Mouse (Mus musculus) G1E (cell line): ENCODE measurements around the gene Txnrd1. TPM values are rescaled to one million over a fixed set of nuclear protein-coding genes. Genes with fewer than 3 reads are reported as not detected.

ENCODE experiments used
- ATAC-seq: 2 replicates; pipeline ENCODE4 v1.8.0; 2016; ENCODE audit warnings: mild to moderate bottlenecking; ENCODE audit not compliant: insufficient number of reproducible peaks, poor library complexity, low FRiP score, severe bottlenecking; ENCODE audit errors: extremely low read depth
- DNase-seq: peaks from one replicate; pipeline ENCODE4 v3.0.0; 2012; ENCODE audit warnings: low spot score
- H3K27me3 ChIP-seq: 2 replicates; pipeline ENCODE4 v1.6.1; 2012; ENCODE audit warnings: mild to moderate bottlenecking, low read length, inconsistent platforms; ENCODE audit not compliant: insufficient read depth
- H3K36me3 ChIP-seq: replicated peaks from 2 replicates; pipeline ENCODE3; 2012; ENCODE audit warnings: mild to moderate bottlenecking, inconsistent platforms
- H3K4me1 ChIP-seq: 2 replicates; pipeline ENCODE4 v1.6.1; 2012; ENCODE audit warnings: low read depth, low read length, inconsistent platforms, mixed read lengths; ENCODE audit not compliant: insufficient read depth
- H3K4me3 ChIP-seq: 2 replicates; pipeline ENCODE4 v1.5.1; 2012; ENCODE audit warnings: low read depth, mild to moderate bottlenecking, inconsistent platforms, low read length, moderate library complexity, mixed read lengths
- H3K9me3 ChIP-seq: replicated peaks from 2 replicates; pipeline ENCODE4 v1.6.1; 2012; ENCODE audit warnings: inconsistent platforms
- CTCF ChIP-seq: IDR thresholded peaks from 2 replicates; pipeline ENCODE4 v1.5.1; 2012; ENCODE audit warnings: low read depth, low read length, inconsistent platforms, mixed read lengths
- GATA1 ChIP-seq: IDR thresholded peaks from 2 replicates; pipeline ENCODE4 v1.6.1; 2012; ENCODE audit warnings: borderline replicate concordance, low read length, inconsistent platforms, mixed read lengths
- GATA2 ChIP-seq: IDR thresholded peaks from 2 replicates; pipeline ENCODE4 v1.6.1; 2012; ENCODE audit warnings: low read depth, low read length, inconsistent platforms, borderline replicate concordance
- POLR2AphosphoS5 ChIP-seq: IDR thresholded peaks from 2 replicates; pipeline ENCODE4 v1.6.1; 2012; ENCODE audit warnings: low read depth, low read length, inconsistent platforms; ENCODE audit not compliant: insufficient replicate concordance
- TAL1 ChIP-seq: conservative IDR thresholded peaks from 2 replicates; pipeline ENCODE4 v1.6.1; 2012; ENCODE audit warnings: low read depth, low read length, inconsistent platforms, mixed read lengths
- polyA plus RNA-seq: library from polyadenylated mRNA; stranded (reverse); fragments of >175 nt; gene quantifications from 2 replicates; pipeline ENCODE4 v1.2.3, GENCODE M21; 2012
- total RNA-seq, 2 experiments: library from RNA; stranded (forward) in 1 of 2; stranded (reverse) in 1 of 2; fragments of 200-1000 nt in 1 of 2; fragments of >200 nt in 1 of 2; fragmentation: Nextera tagmentation in 1 of 2; gene quantifications; 2 replicates each; pipeline ENCODE4 v1.2.3; 2014 to 2017

Gene Txnrd1
- total and polyA plus RNA-seq, 3 experiments, result 73.1 to 88.7 (median 83.9) TPM

DNA sequence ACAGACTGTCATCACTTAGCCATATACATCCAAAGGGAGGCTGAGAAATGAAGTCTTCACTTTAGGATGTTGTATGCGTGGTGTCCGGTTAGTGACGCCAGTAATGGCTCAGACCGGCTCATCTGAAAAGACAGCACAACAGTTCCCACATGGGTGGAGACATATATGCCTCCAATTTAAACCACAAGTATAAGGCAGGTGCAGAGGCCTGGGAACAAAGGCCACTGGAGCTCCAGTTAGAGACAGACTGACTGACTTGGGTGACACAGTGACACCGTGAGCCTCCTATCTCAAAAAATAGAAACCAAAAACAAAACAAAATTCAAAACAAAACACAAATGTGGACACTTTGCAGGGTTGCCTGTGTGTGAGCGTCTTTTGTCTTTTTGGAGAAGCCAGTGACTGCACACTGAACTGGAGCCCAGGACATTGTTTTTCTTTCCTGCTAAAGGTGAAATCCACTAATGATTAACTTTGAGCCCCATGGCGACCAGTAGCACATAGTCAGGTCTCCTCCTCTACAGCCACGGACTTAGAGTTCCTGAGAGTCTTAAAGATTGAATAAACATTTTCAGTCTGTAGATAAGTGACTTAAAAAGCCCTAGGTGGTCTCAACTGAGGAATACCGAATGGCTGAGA is 14.2 kb downstream of the Txnrd1 start:
- H3K4me1 ChIP-seq, result no peaks in the 10 kb centered on the region
- ATAC-seq (no peak), DNase-seq (no peak)
- peaks cover 42% of the 10 kb centered on the region for H3K27me3 ChIP-seq
- no peaks in the 10 kb centered on the region for H3K9me3 ChIP-seq
- TF ChIP-seq POLR2AphosphoS5, result no peak
- no peak overlapping the region for H3K4me3 ChIP-seq
- no peaks in the 10 kb centered on the region for H3K36me3 ChIP-seq

DNA sequence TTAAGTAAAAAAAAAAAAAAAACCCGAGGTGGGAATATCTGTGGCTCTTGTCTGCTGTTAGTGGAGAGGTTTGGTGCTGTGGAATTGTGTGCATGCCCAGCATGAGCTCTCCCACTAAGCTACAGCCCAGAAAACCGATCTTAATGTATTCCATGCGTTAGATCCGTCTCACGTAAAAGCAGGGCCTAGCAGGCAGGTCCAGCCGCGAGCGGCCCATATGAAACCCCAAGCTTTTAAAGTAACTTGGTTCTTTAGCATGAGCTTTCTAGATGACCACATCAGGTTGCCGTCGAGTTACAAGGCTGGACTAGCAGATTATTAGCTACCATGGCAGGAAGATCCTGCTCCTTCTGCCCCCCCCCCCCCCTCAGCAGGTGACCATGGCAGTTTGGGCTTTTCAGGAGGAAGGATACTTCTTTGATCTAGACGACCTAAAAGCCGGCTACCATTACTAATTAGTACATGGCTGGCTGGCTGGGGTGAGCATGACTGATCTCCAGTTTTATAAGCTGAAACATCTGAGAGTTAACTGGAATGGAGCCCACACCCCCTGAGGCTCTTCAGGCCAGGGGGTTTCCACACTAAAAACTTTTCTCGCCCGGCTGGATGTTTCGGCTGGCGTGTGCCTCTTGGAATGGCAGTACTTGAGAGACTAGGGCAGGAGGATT is 16.1 kb downstream of the Txnrd1 start:
- Histone ChIP-seq H3K9me3 (no peaks in the 10 kb centered on the region), H3K27me3 (peaks cover 40% of the 10 kb centered on the region), H3K4me3 (no peak overlapping the region), H3K36me3 (no peaks in the 10 kb centered on the region), H3K4me1 (no peaks in the 10 kb centered on the region)
- ATAC-seq (no peak), DNase-seq (no peak)
- no peak for TF ChIP-seq POLR2AphosphoS5
- no peak for TF ChIP-seq GATA2
- no peak for TF ChIP-seq GATA1
- TF ChIP-seq CTCF, result no peak
- no peak for TF ChIP-seq TAL1

DNA sequence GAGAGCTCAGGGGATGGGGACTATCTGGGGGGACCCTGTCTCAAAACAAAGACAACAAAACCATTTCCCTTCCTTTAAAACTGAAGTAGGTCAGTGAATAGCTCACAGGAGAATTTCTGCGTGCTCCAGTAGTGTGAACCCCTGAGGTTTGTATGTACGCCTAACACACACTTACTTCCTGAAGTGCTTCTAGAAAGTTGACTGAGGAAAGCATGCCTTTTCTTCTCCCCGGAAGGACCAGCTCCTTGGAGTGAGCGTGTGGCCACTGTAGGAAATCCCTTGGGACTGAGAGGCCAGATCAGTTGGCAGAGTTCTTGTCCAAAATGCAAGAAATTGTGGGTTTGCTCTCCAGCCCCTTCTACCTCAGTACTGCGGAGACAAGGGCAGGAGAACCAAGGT is 16.6 kb downstream of the Txnrd1 start:
- Histone ChIP-seq H3K4me1 (no peaks in the 10 kb centered on the region), H3K4me3 (no peak overlapping the region), H3K27me3 (peaks cover 40% of the 10 kb centered on the region), H3K36me3 (no peaks in the 10 kb centered on the region), H3K9me3 (no peaks in the 10 kb centered on the region)
- DNase-seq, result no peak
- TF ChIP-seq POLR2AphosphoS5 (no peak), TAL1 (no peak), GATA2 (no peak), CTCF (no peak), GATA1 (no peak)
- ATAC-seq, result no peak

DNA sequence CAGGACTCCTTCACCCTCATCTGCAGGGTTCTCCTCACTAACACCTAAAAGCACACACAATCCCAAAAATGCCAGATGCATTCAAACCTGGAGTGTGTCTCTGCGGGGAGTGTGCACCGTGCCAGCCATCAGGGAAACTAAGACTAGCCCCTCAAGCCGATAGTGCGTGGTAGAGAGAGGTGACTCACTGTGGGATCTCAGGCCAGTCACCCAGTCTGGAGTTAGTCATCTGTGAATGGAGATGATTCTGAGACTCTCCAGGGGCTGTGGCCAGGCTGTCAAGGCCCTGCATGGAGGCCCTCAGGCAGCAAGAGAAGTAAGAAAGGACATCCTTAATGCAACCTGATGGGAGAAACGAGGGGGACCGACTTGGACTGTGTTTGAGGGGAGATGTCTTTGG is 18.0 kb downstream of the Txnrd1 start:
- no peak for TF ChIP-seq CTCF
- no peak for TF ChIP-seq GATA2
- TF ChIP-seq GATA1, result no peak
- no peak for TF ChIP-seq POLR2AphosphoS5
- TF ChIP-seq TAL1, result no peak
- no peaks in the 10 kb centered on the region for H3K9me3 ChIP-seq
- 0 out of 2 replicates have a peak, but pooled peaks cover 5% of the 10 kb centered on the region for H3K4me1 ChIP-seq
- no peak for DNase-seq
- peaks cover 38% of the 10 kb centered on the region for H3K27me3 ChIP-seq
- H3K4me3 ChIP-seq, result no peak overlapping the region
- H3K36me3 ChIP-seq, result no peaks in the 10 kb centered on the region
- no peak for ATAC-seq

DNA sequence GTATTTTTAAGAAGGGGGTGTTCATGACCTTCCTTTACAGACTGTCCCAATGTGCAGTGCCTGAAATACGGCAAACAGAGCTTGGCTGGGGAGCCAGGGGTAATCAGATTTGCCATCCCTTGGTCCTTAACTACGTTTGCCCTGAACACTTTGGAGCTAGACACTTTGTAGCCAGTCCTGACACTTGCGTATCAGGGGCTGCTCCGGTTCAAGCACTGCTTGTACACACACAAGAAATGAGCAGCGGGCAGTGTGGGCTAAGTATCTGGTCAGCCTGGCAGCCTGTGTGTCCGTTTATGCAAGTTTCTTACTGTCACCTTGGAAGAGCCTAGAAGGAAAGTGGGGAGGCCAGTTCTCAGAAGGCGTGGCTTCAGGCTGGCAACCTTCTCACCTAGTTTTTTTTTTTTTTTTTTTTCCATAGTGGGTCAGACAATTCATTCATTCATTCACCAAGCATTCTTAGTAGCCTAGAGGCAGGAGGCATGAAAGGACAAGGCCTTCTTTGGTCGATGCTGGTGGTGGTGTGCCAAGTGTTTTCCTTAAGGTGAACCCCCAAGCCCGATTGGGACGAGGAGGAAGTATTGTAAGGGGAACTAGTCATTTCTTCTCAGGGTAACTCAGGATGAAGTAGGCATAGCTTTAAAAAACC is 24.4 kb downstream of the Txnrd1 start:
- Histone ChIP-seq H3K4me3 (peak overlapping the region; percentile 83; the same call in 1 of the 2 replicates), H3K9me3 (no peaks in the 10 kb centered on the region), H3K27me3 (peaks cover 10% of the 10 kb centered on the region), H3K4me1 (peaks cover 36% of the 10 kb centered on the region), H3K36me3 (peaks cover 5% of the 10 kb centered on the region)
- no peak for DNase-seq
- TF ChIP-seq GATA1, result no peak
- no peak for TF ChIP-seq CTCF
- no peak for ATAC-seq

DNA sequence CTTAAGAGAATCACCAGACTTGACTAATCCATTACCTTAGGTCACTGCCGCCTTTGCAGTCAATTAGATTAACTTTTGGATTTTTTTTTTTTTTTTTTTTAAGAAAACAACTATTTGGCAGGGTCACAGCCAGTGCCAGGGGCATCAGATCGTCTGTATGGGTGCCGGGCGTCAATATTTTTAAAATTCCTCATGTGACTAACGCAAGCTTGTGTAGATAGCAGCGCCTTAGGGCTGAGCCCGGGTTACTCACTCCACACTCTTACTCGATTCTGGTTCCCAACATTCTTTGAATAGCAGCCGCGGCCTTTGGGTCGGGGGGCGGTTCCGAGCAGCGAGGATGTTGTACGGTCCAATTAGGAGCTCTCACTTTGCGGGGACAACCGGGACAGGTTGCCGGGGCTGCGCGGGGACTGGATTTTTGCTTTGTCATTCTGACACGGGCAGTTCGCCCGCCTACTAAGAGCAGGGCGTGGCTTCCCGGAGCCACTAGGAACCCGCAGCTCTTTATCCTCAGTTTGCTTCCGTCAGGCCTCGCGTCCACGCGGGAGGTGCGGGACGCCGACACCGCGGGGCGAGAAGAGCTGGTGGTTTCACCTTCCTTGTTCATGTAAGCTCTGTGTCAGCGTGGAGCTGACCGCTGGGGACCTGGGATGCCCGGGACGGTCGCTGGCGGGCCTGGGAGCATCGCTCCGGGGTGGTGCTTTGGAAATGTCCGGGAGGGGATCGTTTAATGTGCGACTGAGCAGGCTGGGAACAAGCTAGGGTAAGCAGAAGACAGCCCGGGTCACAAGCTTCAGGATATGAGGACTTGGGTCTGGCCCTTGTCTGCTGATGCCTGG is 25.2 kb downstream of the Txnrd1 start:
- ATAC-seq (peak; percentile 79), DNase-seq (peak; percentile 83)
- Histone ChIP-seq H3K9me3 (no peaks in the 10 kb centered on the region), H3K4me1 (peaks cover 44% of the 10 kb centered on the region), H3K4me3 (peak overlapping the region; percentile 83), H3K36me3 (peaks cover 13% of the 10 kb centered on the region), H3K27me3 (peaks cover 10% of the 10 kb centered on the region)
- TF ChIP-seq TAL1, result no peak
- no peak for TF ChIP-seq POLR2AphosphoS5
- no peak for TF ChIP-seq GATA2
- TF ChIP-seq GATA1, result no peak
- TF ChIP-seq CTCF, result no peak
